Mouse (Mus musculus) left cerebral cortex, postnatal 36 days (tissue): Measurements from ENCODE around the gene Brox. TPM values are rescaled to one million over a fixed set of nuclear protein-coding genes. Genes with fewer than 3 reads are reported as not detected.
"Not testable (repeated sequence)": the region's sequence is repeated elsewhere in the genome, so short reads cannot be mapped to it uniquely, and the experiment has no call there.

Source experiments
- DNase-seq, 2 experiments: peaks; one replicate each; pipeline ENCODE4 v3.0.0; 2021 to 2022; ENCODE audit warnings: low spot score in 2 of 2, mixed read lengths in 1 of 2
- intact Hi-C: fragments of 180-260 bp; cut with DNase I; formaldehyde crosslinking; loops from one replicate; pipeline ENCODE4 v1.15.1; 2025
- total RNA-seq, 2 experiments: library from RNA; stranded (reverse); gene quantifications; 2 replicates each; pipeline ENCODE4 v1.2.3; 2021

The Brox gene
- total RNA-seq, result 10 to 100 TPM; 45.6 to 54.2 TPM

DNA sequence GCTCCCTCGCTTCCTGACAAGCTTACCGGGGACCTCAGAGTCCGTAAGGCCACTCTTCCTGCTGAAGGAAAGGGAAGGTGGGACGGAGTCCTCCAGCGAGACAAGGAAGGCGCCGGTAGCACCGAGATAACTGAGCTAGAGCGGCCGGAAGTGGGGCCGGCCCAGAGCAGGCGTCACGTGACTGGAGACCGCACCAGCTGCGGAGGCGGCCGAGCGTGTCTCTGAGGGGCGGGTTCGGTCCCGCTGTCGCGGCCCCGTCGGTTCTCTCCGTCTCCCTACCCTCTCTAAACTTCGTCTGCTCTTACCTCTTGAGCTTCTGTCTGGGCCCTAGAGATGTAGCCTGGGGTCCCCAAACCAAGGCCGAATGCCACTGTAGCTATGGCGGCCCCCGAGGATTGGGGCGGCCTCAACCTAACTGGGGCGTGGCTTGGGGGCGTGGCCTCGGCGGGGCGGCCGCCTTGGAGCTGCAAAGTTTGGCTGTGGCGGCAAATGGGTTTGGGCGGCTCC lies at the start of gene Brox:
TSS of gene Brox (minus strand) at position 393 of the 507 bp plus-strand sequence.
- peak; percentile 93 to 94 for DNase-seq
- intact Hi-C loops, result loop anchor here (2.0 kb wide), 1 partner anchor 48 kb away; no protein-coding TSS in a partner anchor

DNA sequence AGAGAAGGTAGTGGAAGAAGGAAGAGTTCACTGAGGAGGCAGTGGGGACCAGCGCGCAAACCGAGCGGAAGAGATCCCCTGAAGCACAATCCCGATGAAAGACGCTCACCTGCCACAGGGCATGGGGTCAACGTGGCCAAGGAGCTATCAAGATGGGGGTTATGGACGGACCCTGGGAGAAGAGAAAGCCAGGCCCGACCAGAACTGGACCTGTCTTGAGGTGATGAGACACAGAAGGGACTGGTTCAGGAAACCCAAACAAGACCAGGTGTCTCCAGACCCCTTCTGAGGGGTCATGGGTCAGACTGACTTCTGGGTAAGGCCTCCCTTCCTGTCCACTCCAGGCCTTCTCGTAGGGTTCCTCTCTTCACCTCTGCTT lies 48.7 kb upstream of the Brox start:
- intact Hi-C loops, result loop anchor here (1.0 to 2.0 kb wide), 2 partner anchors 23 to 49 kb away; partner anchors contain the start of genes Aida, Brox and Mia3
- DNase-seq, result no peak

DNA sequence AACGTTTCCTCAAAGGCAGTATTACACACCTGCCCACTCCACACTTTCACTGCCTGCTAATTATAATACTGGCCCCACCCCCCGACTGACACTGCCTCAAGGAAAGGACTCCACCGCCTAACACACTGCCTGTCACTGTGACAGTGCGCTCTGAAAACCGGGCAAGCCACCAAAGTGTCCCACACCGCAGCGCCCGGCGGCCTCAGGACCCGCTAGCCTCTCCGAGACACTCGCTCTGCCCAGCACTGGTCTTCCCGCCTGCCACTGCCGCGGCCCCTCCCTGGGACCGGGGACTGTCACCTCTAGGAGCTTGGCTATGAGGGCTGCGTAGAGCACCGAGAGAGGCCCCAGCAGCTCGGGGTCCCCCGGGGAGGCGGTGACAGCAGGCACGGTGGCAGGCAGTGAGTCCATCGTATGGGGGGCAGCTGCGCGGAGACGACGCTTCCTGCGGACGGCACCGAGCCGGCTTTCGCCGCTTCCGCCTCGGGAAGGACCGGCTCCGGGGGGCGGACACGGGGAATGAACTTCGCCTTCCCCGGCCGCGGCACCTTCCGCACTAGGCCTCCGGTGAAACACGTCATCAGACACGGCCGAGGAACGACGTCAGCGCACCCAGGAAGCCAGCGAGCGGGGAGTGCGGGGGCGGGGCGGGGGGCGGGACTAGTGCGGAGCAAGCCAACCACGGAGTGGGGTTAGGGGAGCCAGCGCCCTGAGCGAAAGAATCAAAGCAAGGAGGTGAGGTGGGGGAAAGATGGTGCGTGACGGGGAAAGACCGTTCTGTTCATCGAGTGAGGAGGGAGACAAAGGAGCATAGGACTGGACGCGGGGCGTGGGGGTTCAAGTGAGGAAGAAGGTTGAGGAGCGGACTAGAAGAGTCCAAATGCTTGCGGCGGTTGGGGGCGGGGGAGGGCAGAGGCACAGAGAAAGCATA lies 48.1 kb upstream of the Brox start:
- intact Hi-C loops, result loop anchor here (1.0 to 2.0 kb wide), 2 partner anchors 24 to 48 kb away; partner anchors contain the start of genes Aida, Brox and Mia3
- DNase-seq, result peak; percentile 88

DNA sequence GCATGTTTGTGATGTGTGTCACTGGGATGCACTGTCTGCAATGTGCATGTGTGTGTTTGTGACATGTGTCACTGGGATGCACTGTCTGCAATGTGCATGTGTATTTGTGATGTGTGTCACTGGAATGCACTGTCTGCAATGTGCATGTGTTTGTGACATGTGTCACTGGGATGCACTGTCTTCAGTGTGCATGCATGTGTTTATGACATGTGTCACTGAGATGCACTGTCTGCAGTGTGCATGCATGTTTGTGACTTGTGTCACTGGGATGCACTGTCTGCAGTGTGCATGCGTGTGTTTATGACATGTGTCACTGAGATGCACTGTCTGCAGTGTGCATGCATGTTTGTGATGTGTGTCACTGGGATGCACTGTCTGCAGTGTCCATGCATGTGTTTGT lies 45.8 kb upstream of the Brox start:
- DNase-seq, intact Hi-C loops: not testable (repeated sequence)

DNA sequence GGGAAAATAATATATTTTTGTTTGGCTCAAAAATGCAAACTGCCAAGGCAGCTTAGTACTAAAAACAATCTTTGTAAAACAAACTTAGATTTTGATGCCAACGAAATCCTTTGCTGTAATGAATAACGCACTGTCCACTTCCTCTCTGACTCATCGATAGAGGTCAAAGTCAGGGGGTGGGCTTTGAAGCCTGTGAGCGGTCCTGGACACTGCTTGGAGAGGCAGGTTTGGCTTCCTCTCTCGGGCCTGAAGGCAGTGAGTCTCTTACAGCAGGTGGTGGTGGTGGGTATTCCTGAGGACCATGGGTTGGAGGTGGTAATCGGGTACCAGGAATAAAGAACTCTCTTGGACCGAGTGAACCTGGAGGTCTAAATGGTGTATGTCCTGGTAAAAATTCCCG lies 30.1 kb upstream of the Brox start:
- no peak for DNase-seq
- intact Hi-C loops, result no loop called here

DNA sequence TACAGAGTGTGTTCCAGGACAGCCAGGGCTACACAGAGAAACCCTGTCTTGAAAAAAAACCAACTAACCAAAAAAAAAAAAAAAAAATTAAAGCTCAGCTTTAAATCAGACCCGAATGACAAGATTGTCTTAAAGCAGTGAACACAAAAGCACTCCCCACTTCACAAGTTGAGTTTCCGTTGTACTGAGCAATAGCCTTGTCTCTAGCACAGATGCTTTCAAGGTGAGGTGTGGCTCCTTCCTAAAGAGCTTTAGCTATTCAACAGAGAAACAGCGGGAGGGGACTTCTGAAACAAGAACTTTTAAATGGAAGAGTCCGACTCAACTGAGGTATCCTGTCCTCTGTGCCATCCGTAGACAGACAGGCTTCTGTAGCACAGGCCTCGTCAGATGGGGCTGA lies 27.4 kb upstream of the Brox start:
- intact Hi-C loops, result no loop called here
- DNase-seq, result no peak

DNA sequence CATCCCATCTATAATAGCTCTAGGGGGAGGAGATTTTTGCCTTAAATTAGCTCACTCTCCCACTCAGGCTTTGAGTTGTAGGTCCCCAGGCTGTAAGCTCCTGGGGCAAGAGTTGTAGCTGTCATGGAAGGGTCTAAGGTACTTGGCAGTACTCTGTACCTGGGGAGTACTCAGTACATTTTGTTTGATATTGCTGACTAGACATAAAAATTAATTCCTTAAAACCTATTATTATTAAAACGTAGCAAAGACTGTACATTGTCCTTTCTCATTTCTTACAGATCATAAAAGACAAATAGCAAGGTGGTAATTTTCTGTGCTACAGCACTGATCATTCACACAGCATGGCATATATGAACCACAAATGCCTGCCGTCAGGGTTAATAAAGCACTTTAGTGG lies 26.9 kb upstream of the Brox start:
- DNase-seq, result no peak
- intact Hi-C loops, result no loop called here

DNA sequence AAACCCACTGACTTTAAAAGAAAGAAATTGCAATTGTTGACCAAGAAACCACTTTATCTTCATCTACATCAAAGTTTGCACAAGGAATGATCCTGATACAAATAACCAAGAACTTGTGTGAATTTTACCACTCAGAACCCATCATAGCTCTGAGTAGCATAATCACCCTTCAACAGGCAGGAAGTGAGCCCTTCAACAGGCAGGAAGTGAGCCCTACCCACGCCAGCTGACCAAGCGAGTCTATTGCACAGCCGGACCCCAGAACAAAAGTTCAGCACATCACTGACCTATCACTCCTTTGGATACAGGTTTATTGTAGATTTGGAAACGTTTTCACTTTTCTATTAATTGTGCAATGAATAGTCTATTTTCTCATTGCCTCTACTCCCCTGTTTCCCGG lies 25.4 kb upstream of the Brox start:
- intact Hi-C loops, DNase-seq: not testable (repeated sequence)

DNA sequence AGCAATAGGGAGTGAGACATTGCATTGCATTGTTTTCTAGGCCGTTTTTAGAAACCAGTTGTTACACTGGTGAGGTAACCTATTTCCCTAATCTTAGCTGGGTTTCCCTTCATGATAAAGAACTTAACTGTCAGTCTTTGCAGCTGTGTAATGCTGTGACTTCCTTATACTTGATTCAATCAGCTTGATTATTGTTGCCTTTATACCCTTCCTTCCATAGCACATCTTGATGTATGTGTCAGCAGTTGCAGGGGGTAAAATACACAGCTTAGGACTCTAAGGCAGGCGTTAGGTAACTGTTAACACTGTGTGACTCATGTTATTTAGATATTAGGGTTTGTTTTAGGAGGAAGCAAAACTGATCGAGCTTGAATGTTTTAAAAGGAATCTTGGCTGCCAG lies 23.6 kb upstream of the Brox start:
- intact Hi-C loops, result no loop called here
- no peak for DNase-seq

DNA sequence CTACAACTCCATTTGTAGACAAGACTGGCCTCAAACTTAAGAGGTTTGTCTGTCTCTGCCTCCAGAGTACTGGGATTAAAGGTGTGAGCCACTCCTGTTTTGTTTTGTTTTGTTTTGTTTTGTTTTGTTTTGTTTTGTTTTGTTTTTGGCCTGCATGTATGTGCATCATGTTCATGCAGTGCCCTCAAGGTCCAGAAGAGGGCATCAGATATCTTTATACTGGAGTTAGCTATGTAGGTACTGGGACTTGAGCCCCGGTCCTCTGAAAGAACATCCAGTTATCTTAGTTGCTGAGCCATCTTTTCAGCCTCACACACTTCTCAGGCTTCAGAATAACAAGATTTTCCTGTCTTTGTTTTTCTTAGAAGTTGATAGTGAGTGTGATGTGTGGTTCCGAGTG lies 18.7 kb upstream of the Brox start:
- intact Hi-C loops, result no loop called here
- DNase-seq, result no peak

DNA sequence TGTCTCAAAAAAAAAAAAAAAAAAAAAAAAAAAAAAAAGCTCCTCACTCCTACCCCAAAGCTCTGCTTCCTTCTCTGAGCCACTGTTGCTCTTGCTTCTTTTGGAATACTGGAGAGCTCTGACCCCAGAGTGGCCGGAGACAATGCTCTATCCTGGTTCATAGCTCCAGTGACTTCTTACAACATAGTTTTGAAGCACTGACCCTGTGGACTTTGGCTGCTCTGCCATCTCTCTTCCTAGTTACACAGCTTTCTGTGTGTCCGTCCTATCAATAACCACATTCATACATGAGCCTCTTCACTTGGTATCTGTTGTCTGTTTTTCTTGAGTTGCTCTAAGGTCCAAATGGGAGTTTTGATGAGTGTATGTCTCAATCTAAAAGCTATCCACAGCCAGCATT lies 15.0 kb upstream of the Brox start:
- intact Hi-C loops, result no loop called here
- no peak for DNase-seq

DNA sequence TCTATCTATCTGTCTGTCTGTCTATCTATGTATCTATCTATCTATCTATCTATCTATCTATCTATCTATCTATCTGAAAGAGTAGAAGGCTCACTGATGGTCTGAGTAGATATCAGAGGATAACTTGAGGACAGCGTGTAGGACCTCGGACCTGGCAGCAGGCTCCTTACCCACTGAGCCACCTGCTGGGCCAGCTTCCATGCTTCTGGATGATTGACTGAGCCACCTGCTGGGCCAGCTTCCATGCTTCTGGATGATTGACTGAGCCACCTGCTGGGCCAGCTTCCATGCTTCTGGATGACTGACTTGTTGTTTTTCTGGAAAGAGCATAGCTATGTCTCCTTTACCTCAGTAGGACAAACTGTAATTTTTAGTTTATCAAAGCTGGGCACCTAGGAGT lies 12.5 kb upstream of the Brox start:
- intact Hi-C loops, DNase-seq: not testable (repeated sequence)

DNA sequence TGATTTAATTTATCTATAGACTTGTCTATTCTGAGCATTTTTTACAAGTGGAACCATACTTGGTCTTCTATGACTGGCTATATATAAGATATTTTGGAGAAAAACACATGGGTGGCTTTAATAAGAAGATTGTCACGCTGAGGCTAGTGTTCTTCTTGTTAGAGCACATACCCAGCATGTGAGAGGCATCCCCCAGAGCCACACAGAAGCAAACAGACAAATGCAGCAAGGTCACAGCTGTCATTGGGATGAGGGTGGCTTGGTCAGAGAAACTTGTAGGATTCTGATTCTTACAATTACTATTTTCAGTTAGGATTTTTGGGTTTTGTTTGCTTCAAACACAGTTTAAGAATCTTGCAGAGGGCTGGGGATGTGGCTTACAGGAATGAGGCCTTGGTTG lies 11.4 kb upstream of the Brox start:
- intact Hi-C loops, result no loop called here

DNA sequence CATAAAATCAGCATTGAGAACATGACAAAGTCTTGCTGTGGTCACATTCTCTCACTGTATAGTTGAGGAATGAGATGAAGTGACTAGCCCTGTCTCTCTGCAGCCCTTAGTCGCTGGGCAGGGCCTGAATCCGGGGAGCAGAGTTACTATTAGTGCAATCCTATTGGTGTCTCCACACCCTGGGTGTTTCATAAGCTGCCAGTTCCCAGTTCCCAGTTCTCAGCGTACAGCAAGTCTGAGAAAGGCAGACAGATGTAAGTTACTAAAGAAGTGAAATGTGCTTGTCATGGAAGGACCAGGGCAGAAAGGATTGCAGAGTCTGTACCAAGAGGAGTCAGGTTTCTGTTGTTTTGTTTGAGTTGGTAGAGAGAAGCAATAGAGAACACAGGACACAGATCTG lies 10.5 kb upstream of the Brox start:
- intact Hi-C loops, result no loop called here
- DNase-seq, result no peak

More for the DNA sequence above, 11.4 kb upstream of the Brox start:
- DNase-seq, result no peak

DNA sequence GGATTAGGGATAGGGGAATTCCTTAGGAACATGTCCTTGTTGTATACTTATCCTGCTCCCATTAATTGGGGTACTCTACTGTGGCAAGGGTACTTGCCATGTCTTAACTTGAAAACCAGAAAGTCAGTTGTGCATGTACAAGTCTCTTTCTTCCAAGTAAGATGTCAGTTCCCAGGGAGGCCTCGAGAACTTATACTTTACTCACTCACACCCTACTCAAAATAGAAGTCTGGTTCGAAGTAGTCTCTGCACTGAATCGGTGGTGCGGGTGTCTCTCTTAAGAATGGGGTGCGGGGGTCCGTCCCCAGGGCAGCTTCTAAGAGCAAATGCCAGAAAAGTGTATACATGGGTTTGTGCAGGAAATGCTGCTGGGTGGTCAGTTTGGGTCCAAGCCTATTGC lies 2.1 kb upstream of the Brox start:
- peak; percentile 91 to 99 for DNase-seq
- intact Hi-C loops, result no loop called here

DNA sequence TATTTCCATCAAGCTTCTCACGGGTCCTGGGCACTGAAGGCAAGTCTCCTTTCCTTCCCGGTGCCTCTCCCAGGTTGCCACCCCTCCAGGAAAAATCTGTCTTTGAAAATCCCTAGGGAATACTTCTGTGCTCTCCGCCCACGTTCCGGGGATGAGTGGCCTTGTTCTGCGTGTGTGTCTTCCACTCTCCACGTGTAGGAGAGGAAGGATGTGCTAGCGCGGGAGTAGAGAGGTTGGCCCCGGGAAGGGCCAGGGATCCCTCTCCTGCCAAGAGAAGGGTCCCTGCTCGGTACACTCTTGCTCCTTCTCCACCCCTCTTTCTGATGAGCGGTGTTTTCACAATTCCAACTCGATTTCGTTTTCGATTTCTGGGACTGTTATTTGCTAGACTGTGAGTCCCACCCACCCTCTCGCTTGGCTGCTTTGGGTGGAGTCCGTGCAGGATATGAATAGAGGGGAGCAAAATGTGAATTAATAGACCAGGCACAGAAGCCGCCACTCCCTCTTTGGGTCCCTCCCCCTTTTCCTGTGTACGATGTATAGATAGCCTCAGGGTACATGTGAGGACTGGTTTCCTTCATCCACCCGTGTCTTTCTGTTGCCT lies 919 bp upstream of the Brox start:
- peak; percentile 40 to 57 for DNase-seq
- intact Hi-C loops, result loop anchor here (2.0 kb wide), 1 partner anchor 47 kb away; no protein-coding TSS in a partner anchor

DNA sequence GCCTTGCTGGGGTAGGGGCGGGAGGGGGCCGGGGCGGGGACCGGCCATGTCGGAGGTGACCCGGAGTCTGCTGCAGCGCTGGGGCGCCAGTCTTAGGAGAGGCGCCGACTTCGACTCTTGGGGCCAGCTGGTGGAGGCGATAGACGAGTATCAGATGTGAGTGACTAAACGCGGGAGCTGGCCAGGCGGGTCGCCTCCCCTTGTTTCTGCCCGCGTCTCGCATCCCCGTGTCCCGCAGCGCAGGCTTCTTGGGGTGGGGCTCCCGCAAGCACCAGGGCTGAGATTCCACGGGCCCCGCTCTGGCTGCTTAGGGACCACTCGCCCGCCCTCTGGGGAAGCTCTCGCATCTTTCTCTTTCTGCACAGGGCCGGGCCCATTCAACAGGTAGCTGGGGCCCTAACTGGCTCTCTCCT lies 410 bp upstream of the Brox start:
- intact Hi-C loops, result loop anchor here (2.0 kb wide), 1 partner anchor 47 kb away; no protein-coding TSS in a partner anchor
- DNase-seq, result peak; percentile 47 to 60

DNA sequence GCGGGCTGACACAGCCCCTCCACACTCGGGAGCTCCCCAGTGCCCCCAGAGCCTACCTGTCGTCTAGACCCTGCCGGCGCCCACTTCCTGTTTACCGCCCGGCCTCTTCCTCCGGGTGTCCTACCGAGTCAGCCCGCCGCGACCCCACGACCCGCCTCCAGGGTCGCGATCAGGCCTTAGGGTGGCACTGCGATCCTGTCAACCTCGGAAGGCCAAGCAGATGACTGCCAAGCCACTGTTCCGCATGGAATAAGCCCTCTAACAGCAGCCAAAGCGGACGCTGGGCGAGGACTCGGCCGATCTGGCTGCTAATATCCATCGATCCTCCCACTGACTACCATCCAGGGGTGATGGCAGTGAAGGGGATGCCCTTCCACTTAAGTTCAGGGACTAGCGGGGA lies 604 bp downstream of the Brox start, which contains the start of gene Aida:
TSS of gene Aida (plus strand) at position 126 of the 400 bp plus-strand sequence.
- intact Hi-C loops, result loop anchor here (2.0 kb wide), 1 partner anchor 48 kb away; no protein-coding TSS in a partner anchor
- DNase-seq, result peak; percentile 48 to 55

DNA sequence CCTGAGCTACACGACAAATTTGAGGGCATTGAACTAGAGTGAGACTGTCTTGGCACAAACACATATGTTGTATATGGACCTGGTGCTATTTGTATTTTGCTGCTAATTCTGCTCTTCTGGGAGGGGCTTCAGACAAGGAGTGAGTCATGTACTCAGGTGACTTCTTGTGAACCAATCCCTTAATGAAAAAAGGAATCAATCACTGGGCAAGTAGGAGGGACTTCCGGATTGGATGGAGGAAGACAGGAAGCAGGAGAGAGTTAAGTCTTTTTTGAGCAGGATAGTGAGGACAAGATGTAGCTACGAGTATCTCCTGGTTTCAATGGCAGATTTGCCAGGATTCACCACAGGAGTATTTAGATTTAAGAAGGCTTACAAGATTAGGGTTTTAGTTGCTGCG lies 7.5 kb downstream of the Brox start:
- intact Hi-C loops, result no loop called here
- no peak for DNase-seq

DNA sequence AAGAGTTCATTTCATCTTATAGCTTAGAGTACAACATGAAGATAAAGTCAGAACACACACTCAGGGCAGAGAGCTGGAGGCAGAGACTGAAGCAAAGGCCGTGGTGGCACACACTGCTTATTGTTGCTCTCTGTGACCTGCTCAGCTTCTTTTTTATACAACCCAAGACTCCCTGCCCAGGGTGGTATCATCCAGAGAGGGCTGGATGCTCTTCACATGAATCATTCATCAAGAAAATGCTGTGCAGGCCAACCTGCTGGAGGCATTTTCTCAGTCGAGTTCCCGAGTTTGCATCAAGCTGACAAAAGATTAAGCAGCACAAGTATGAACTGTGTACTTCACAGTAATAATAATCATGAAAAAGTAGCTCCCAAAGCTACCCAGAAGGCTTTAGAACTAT lies 8.7 kb downstream of the Brox start:
- no peak for DNase-seq
- intact Hi-C loops, result no loop called here
